In the genomic region with DNA sequence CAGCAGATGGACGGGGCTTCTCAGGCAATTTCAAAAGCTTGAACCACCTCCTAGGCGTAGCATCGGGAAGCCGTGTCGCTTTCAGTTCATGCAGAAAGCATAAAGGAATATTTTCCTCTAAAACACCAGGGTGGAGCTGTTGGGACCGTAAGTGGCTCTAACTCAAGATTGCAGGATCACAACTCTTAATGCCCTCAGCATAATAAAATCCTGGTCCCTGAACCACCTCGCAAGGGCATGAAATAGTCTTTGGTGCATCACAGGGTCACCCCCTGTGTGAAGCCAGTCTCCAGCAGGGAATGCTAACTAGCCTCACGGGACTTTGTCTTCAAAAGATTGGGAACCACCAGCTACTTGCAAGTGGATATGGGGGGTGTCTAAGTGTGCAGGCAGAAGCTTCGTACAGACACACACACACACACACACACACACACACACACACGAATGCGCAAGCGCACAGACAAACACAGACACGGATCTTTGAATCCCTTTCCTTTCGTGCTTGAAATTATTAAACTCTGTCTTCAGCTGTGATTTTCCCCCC, we compare ENCODE assay signal across 8 mouse cellular contexts. TPM values are rescaled to one million over a fixed set of nuclear protein-coding genes. Genes with fewer than 3 reads are reported as not detected.
DNase-seq lines count a peak whose midpoint lies in the region; ATAC-seq and TF ChIP-seq lines count a peak whose summit lies in the region.

A gene (minus strand): TSS at position 104 of the 544 bp plus-strand sequence.

- peak within 1 kb of the TSS; percentile 75 for H3K4me2 ChIP-seq in embryonic facial prominence, embryonic 12.5 days (replicated peaks)
- peak within 1 kb of the TSS; percentile 97 for H3K4me2 ChIP-seq in heart, embryonic 16.5 days (ENCODE audit: low read depth, low read length)
- H3K4me2 ChIP-seq in liver, postnatal 0 days (ENCODE audit: low read depth, low read length) = peak within 1 kb of the TSS; percentile 86
- H3K4me2 ChIP-seq in neural tube, embryonic 14.5 days (ENCODE audit: low read depth, low read length) = peak within 1 kb of the TSS; percentile 73

- H3K4me1 ChIP-seq in embryonic facial prominence, embryonic 12.5 days = no peaks in the 10 kb centered on the region; the same call in 1 of the 2 replicates
- peaks cover 8% of the 10 kb centered on the region; the same call in 1 of the 2 replicates for H3K4me1 ChIP-seq in heart, embryonic 16.5 days (ENCODE audit: control insufficient read depth, insufficient read depth, low read length)
- H3K4me1 ChIP-seq in liver, postnatal 0 days (ENCODE audit: insufficient read depth) = 0 out of 2 replicates have a peak, but pooled peaks cover 3% of the 10 kb centered on the region
- peaks cover 10% of the 10 kb centered on the region; the same call in 1 of the 2 replicates for H3K4me1 ChIP-seq in neural tube, embryonic 14.5 days (ENCODE audit: control insufficient read depth, insufficient read depth, low read length)

- no peak for TF ChIP-seq EP300 in liver, postnatal 0 days (IDR thresholded peaks at IDR 0.05; ENCODE audit: low read depth)

- 0 out of 2 replicates have a peak within 1 kb of the TSS, but pooled peaks have one; percentile 41 for H3K27ac ChIP-seq in embryonic facial prominence, embryonic 12.5 days
- H3K27ac ChIP-seq in heart, embryonic 16.5 days (ENCODE audit: low read length) = peak within 1 kb of the TSS; percentile 81
- peak within 1 kb of the TSS; percentile 83; the same call in 1 of the 2 replicates for H3K27ac ChIP-seq in liver, postnatal 0 days (ENCODE audit: low read depth)
- H3K27ac ChIP-seq in neural tube, embryonic 14.5 days (ENCODE audit: low read depth, low read length) = peak within 1 kb of the TSS; percentile 64

- H3K4me3 ChIP-seq in embryonic facial prominence, embryonic 12.5 days = peak within 1 kb of the TSS; percentile 67
- peak within 1 kb of the TSS; percentile 87 for H3K4me3 ChIP-seq in heart, embryonic 16.5 days (ENCODE audit: low read length)
- H3K4me3 ChIP-seq in liver, postnatal 0 days (ENCODE audit: low read depth, low read length) = peak within 1 kb of the TSS; percentile 67
- peak within 1 kb of the TSS; percentile 66 for H3K4me3 ChIP-seq in neural tube, embryonic 14.5 days (ENCODE audit: low read depth, low read length)

- peak; percentile 35 for DNase-seq in 416B (ENCODE audit: low read depth)
- peak; percentile 17 to 67 for DNase-seq in adrenal gland, adult (ENCODE audit: inconsistent age in 2 of 2, low spot score in 1 of 2)
- peak; percentile 56 for DNase-seq in layer of hippocampus, adult 11-12 months (ENCODE audit: low spot score)
- peak; percentile 49 for DNase-seq in liver, postnatal 0 days
- no peak for DNase-seq in urinary bladder, adult 2 months (ENCODE audit: low spot score)

- H3K36me3 ChIP-seq in embryonic facial prominence, embryonic 12.5 days = no peaks in the 10 kb centered on the region
- H3K36me3 ChIP-seq in heart, embryonic 16.5 days (ENCODE audit: control insufficient read depth, insufficient read depth) = no peaks in the 10 kb centered on the region
- no peaks in the 10 kb centered on the region for H3K36me3 ChIP-seq in liver, postnatal 0 days (replicated peaks; ENCODE audit: insufficient read depth, low read length)
- H3K36me3 ChIP-seq in neural tube, embryonic 14.5 days (ENCODE audit: control insufficient read depth, insufficient read depth, low read length) = no peaks in the 10 kb centered on the region

- no peaks in the 10 kb centered on the region for H3K27me3 ChIP-seq in embryonic facial prominence, embryonic 12.5 days
- H3K27me3 ChIP-seq in heart, embryonic 16.5 days (ENCODE audit: control insufficient read depth, insufficient read depth, low read length) = no peaks in the 10 kb centered on the region
- H3K27me3 ChIP-seq in liver, postnatal 0 days (ENCODE audit: insufficient read depth, low read length) = peaks cover 6% of the 10 kb centered on the region; the same call in 1 of the 2 replicates
- peaks cover 2% of the 10 kb centered on the region; the same call in 1 of the 2 replicates for H3K27me3 ChIP-seq in neural tube, embryonic 14.5 days (ENCODE audit: control insufficient read depth, insufficient read depth, low read length)

- no peak for TF ChIP-seq CTCF in liver, postnatal 0 days (IDR thresholded peaks at IDR 0.05; ENCODE audit: low read depth)

- no peaks in the 10 kb centered on the region for H3K9me3 ChIP-seq in embryonic facial prominence, embryonic 12.5 days
- no peaks in the 10 kb centered on the region for H3K9me3 ChIP-seq in heart, embryonic 16.5 days (replicated peaks; ENCODE audit: control insufficient read depth, low read length)
- H3K9me3 ChIP-seq in liver, postnatal 0 days (ENCODE audit: low read length) = no peaks in the 10 kb centered on the region
- H3K9me3 ChIP-seq in neural tube, embryonic 14.5 days (ENCODE audit: control insufficient read depth, low read length) = no peaks in the 10 kb centered on the region

- 2% methylated on average over 14 of the region's 14 CpGs for WGBS in embryonic facial prominence, embryonic 12.5 days
- 3% methylated on average over 14 of the region's 14 CpGs for WGBS in heart, embryonic 16.5 days
- 2% methylated on average over 14 of the region's 14 CpGs for whole genome bisulfite sequencing in liver, postnatal 0 days (ENCODE audit: insufficient replicate concordance)
- 0% methylated on average over 14 of the region's 14 CpGs for WGBS in neural tube, embryonic 14.5 days

- peak within 1 kb of the TSS; percentile 60 for H3K9ac ChIP-seq in embryonic facial prominence, embryonic 12.5 days
- H3K9ac ChIP-seq in heart, embryonic 16.5 days (ENCODE audit: low read length) = peak within 1 kb of the TSS; percentile 65
- peak within 1 kb of the TSS; percentile 33 for H3K9ac ChIP-seq in liver, postnatal 0 days (replicated peaks)
- peak within 1 kb of the TSS; percentile 62 for H3K9ac ChIP-seq in neural tube, embryonic 14.5 days (replicated peaks; ENCODE audit: low read depth, low read length)

- no peak for ATAC-seq in embryonic facial prominence, embryonic 12.5 days (ENCODE audit: insufficient number of reproducible peaks, insufficient read depth, low FRiP score, low TSS enrichment)
- ATAC-seq in heart, embryonic 16.5 days (replicated peaks; ENCODE audit: extremely low read depth, insufficient read depth, low FRiP score) = no peak
- ATAC-seq in liver, postnatal 0 days = no peak
- no peak for ATAC-seq in neural tube, embryonic 14.5 days (ENCODE audit: low read depth)

RNA-seq across cellular contexts. Expression of the gene that starts here (rescaled TPM):
- polyA plus RNA-seq in embryonic facial prominence, embryonic 12.5 days (2016; fragmentation: Nextera tagmentation; extraction: Ambion mirVana) = 22.0 and 25.6 TPM in 2 replicates
- 12.5 and 13.4 TPM in 2 replicates for polyA plus RNA-seq in heart, embryonic 16.5 days (2015; fragmentation: Nextera tagmentation; extraction: Ambion mirVana)
- 7.1 and 8.1 TPM in 2 replicates for polyA plus RNA-seq in liver, postnatal 0 days (2015; fragmentation: Nextera tagmentation; extraction: Ambion mirVana)
- polyA plus RNA-seq in neural tube, embryonic 14.5 days (2014; fragmentation: Nextera tagmentation; extraction: Ambion mirVana) = 64.0 and 64.6 TPM in 2 replicates
- polyA plus RNA-seq in urinary bladder, adult 2 months (2012; rRNA removed) = 27.5 and 33.6 TPM in 2 replicates
